Mouse (Mus musculus) lung, postnatal 25 days (tissue): ENCODE data around the gene Glt6d1.

ENCODE experiments used
- DNase-seq: peaks from one replicate; pipeline ENCODE4 v3.0.0; 2022; ENCODE audit warnings: low spot score

The Glt6d1 gene

GRCm38 (mm10) chr2:25797635-25798034 is 18.0 kb downstream of the Glt6d1 start:
- no peak for DNase-seq

- no peak for DNase-seq
Observed at GRCm38 (mm10) chr2:25789092-25789491, 26.6 kb downstream of the Glt6d1 start.

GRCm38 (mm10) chr2:25785573-25786322 is 29.9 kb downstream of the Glt6d1 start:
- DNase-seq: no peak

GRCm38 (mm10) chr2:25781957-25782356 is 33.7 kb downstream of the Glt6d1 start, which contains the start of gene Gm13539:
Gene Gm13539 (plus strand): TSS chr2:25782257.
- DNase-seq: no peak

GRCm38 (mm10) chr2:25780921-25781320 is 34.7 kb downstream of the Glt6d1 start:
- no peak for DNase-seq

GRCm38 (mm10) chr2:25779076-25779475 is 36.6 kb downstream of the Glt6d1 start:
- DNase-seq: no peak

- DNase-seq: no peak
Observed at GRCm38 (mm10) chr2:25776717-25777116, 38.9 kb downstream of the Glt6d1 start, which contains the start of gene Lcn11. Gene Lcn11 (plus strand): TSS chr2:25777017.

GRCm38 (mm10) chr2:25775991-25776390 is 39.7 kb downstream of the Glt6d1 start:
- no peak for DNase-seq

- no peak for DNase-seq
Observed at GRCm38 (mm10) chr2:25774640-25775039, 41.0 kb downstream of the Glt6d1 start.

- DNase-seq: no peak
Observed at GRCm38 (mm10) chr2:25773507-25773906, 42.1 kb downstream of the Glt6d1 start.

GRCm38 (mm10) chr2:25767764-25768163 is 47.9 kb downstream of the Glt6d1 start:
- no peak for DNase-seq

- no peak for DNase-seq
Observed at GRCm38 (mm10) chr2:25765269-25765668, 50.4 kb downstream of the Glt6d1 start, which contains the start of gene Lcn3. Gene Lcn3 (plus strand): TSS chr2:25765569.

- DNase-seq: no peak
Observed at GRCm38 (mm10) chr2:25758064-25758625, 57.5 kb downstream of the Glt6d1 start.

- no peak for DNase-seq
Observed at GRCm38 (mm10) chr2:25754201-25754600, 61.4 kb downstream of the Glt6d1 start.
